Mouse (Mus musculus) CH12F3 (cell line): ENCODE data around the gene Syce3.

Experiments
- in situ Hi-C: fragments of 300-500 bp; cut with MboI; formaldehyde crosslinking; loops from 2 replicates; pipeline ENCODE4 v1.14.3; 2020; ENCODE audit warnings: low sequenced_read_pairs

The Syce3 gene

DNA sequence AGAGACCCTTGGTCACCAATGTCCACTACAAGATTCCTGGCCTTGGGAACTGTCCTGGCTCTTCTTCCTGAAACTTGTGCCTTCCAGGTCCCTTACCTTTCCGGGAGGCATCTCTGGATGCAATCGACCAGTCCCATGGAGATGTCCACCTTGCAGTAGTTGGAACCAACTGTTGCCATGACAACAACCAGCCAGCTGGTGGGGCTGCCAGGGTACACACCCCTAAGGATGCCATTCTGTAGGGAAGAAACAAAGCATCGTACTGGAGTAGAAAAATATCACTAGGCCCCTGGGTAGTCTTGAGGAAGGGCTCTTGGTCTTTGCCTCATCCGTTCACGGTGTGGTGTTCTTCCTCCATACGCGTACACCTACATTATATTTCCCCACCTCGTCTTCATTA, 14.3 kb upstream of the Syce3 start:
- in situ Hi-C loops, result no loop called here

DNA sequence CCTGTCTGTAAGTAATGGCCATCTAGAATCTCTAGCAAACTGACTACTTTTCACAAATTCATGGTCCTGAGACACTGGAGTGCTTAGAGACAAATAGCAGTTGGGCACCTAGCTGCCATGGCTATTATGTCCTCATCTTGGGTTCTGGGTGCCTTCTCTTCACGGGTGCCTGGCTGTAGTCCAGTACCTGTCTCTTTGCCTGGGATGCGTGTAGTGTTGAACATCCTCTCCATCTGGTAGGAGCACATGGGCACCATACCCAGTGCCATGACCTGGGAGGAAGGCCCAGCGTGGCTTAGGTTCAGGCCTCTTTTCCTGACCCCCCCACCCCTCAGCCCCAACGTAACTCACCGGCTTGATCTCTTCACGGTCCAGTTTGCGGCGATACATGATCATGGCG, 11.6 kb upstream of the Syce3 start:
- in situ Hi-C loops, result no loop called here

DNA sequence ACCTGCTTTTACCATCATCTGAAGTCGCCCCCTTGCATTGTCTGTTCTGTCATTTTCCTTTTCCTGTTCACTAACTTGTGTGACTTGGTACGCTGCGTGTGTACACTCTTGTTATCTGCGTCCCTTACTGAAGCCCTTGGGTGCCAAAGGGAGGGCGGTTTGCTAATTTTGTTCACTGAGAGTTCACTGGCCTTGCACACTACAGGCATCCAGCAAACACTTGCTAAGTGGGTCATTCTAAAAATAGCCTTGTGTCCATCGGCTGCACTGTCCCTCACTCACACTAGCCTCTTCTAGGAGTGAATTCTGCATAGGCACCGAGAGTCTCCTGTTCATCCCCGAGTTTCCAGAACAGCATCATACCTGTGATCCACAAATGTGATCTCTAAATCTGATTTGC, 5.0 kb upstream of the Syce3 start:
- in situ Hi-C loops, result no loop called here

DNA sequence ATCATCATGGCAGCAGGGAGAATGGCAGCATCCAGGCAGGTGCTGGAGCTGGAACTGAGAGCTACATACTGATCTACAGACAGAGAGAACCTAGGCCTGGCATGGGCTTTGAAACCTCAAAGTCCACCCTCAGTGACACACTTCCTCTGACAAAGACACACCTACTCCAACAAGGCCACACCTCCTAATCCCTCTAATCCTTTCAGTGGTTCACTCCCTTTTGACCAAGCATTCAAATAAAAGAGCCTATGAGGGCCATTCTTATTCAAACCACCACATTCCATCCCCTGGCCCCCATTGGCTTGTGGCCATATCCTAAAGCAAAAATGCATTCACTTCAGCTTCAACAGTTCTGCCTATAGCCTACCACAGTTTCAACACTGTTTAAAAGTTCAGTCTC, 3.6 kb downstream of the Syce3 start:
- in situ Hi-C loops, result no loop called here

DNA sequence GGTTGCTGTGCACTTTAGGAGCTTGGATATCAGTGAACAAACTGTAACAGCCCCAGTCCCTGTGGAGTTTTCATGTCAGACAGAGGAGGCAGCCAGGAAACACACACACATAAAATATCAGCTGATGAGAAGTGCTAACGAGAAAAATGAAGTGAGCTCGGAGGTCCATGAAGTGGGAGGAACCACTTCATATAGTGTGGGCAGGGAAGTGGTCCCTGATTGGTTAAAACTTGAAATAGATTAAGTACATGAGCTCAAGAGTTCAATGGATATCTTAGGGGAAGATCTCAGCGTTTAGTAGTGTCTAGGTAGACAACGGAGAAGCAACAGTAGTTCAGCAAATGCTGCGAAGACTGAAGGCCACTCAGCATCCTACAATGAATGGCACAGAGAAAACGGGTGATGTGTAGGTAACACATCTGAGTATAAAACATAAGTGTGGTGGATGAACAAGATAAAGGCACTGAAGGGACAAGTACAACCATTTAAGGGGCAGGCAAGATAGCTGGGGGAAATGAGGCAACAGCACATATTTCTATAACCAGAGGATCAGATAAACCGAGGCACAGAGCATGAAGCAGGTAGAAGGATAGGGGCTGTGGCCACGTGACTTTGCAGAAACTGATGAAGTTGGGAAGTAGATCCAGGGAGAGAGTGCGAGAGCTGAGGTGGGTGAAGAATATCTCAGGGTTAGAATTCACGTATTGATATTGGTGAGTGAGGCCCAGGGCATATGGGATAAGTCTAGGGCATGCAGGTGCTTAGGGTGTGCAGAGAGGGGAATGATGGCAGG, 5.3 kb downstream of the Syce3 start:
- in situ Hi-C loops, result no loop called here

DNA sequence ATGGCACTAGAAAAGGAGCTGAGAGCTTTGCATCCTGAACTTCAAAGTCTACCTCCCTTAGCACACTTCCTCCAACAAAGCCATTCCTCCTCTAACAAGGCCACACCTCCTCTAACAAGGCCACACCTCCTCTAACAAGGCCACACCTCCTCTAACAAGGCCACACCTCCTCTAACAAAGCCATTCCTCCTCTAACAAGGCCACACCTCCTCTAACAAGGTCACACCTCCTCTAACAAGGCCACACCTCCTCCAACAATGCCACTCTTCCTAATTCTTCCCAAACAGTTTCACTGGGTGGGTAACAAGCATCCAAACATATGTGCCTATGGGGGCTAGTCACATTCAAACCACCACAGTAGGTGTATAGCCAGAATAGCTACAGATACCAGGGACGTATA, 7.8 kb downstream of the Syce3 start:
- in situ Hi-C loops, result no loop called here

DNA sequence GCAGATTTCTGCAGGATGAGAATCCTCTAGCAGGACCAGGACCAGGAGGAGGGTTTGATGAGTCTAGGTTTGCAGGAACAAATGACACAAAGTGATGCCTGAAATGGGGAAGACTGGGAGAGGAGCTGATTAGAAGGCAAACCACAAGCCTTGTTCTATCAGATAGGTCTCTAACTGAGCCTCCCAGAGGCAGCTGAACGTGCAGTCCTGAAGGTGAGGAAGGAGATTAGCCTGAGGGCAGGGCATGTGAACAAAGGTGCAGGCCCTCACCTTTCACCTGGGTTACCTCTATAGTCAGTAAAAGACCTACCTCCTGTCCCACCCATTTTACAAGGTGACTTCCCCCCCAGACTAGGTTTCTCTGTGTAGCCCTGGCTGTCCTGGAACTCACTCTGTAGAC, 10.6 kb downstream of the Syce3 start:
- in situ Hi-C loops, result no loop called here

DNA sequence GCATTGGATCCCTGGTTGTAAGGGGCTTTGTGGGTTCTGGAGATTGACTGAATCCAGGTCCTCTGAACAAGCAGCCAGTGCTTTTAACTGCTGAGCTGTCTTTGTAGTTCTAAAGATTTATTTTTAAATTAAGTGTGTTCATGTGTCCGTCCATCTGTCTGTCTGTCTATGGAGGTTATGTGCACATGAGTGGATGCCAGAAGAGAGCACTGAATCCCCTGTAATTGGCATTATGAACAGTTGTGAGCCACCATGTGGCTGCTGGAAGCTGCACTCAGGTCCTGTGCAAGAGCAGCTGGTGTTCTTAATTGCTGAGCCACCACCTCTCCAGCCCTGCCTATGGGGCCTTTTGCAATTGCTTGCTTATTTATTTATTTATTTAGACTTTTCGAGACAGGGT, 12.2 kb downstream of the Syce3 start:
- in situ Hi-C loops, result no loop called here

DNA sequence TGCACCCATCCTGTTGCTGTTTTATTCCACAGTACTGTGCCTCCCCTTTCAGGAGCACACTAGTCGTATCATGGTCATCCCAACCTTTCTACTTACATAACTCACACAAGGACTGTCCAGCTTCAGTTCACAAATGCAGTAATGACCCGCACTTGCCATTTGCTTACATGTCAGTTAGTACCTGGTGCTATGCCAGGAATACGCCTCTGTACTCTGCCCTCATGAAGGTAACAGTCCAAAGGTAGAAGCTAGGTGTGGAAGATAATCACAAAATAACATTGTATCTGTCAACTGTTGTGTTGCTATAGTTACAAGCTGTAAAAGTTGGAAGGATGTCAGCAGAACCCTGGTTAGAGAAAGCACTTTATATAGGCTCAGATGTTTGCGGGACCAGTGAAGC, 13.4 kb downstream of the Syce3 start:
- in situ Hi-C loops, result no loop called here

DNA sequence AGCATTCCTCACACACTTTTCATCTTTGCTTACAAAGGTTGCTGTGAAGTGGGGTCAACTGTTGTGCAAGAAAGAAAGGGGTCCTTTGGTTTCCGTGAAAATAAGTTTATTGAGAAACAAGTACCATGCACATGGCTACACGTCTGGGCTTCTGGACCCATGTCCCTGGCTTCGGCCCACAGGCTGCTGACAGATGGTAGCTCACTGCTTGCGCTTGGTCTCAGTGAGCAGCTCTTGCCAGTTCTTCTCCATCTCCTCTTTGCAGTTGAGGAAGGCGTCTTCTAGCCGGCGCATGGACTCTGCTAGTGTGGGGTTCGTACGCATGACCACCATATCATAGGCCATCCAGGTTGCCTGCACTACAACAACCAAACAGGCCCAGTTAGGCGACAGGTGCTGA, 20.2 kb downstream of the Syce3 start:
- in situ Hi-C loops, result no loop called here

DNA sequence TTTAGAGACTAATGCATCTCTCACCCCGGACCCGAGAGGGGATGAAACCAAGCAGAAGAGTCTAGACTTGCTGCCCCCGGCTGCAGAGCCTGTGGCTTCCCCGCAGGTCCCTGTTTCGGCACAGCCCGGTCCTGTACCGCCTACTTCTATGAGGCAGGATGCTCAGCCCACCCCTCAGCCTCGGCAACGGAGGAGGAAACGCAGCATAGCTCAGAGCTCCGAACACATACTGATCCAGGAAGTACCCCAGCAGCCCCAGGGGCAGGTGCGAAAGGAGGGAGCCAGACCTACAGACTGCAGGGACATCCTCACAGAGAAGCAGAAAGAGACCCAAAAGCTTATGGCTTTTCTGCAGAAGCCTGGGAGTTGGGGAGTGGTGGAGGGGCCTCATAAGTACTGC, 23.2 kb downstream of the Syce3 start:
- in situ Hi-C loops, result no loop called here

DNA sequence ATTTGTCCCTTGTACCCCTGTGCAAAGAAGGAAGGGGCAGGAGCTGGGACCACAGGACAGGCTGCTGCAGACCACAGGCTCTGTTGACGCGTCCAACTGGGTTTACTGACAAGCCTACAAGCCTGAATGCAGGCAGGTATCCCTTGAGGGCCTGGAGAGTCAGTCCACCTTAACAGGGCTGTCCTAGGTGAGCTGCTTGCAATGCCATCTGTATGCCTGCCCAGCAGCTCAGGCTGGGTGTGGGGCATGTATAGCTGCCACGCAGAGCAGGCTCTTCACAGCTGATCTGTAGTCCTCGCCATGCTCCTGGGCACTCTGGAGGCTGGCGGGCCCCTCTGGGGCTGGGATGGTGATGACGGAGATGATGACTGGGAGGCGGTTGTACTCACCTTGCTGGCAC, 25.7 kb downstream of the Syce3 start, which contains the start of gene Klhdc7b:
Gene Klhdc7b, plus strand, starts transcription at position 301 of the 400 bp plus-strand sequence.
- in situ Hi-C loops, result no loop called here

DNA sequence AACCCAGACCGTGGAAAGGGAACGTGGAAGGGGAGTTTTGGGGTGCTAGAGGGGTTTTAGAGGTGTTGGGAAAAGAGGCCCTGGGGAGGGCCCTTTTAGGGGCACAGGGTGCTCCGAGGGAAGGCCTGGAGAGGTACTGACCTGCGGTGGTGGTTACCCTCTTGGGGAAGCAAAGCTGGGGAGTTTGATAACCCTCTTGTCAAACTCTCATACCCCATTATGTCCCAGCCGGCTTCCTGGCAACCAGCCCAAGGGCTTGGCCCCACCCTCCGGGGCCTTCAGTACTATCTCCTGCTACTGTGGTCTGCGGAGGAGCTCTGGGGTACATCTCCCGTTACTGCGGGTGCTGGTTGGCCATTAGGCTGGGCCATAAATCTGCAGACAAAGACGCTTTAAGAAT, 30.9 kb downstream of the Syce3 start:
- in situ Hi-C loops, result no loop called here

DNA sequence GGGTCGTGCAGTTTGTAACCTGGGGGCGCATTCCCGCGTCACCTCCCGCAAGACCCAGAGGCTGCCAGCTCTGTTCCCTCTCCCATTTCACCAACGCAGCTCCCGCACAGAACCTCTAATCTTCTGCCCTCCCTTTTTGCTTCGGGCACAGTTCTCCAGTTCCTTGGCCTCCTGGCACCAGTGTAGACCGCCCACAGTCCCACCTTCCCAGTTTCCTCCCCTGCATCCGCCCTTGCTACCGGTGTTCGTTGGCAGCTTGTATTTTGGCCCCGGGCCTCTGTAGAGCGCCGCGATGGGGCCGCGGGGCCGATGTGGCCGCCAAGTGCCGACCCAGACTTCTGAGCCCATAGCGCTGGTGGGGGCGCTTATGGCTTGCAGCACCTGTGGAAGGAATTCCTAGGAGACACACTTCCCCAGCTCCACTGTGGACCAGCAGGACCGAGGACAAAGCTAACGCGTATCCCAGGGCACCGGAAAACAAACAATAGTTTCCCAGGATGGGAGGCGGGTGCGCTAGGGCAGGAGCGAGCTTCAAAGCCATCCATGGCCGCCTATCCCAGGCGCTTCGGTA, 31.4 kb downstream of the Syce3 start, which contains the start of gene Odf3b:
Gene Odf3b, minus strand, starts transcription at position 452 of the 571 bp plus-strand sequence.
- in situ Hi-C loops, result no loop called here

DNA sequence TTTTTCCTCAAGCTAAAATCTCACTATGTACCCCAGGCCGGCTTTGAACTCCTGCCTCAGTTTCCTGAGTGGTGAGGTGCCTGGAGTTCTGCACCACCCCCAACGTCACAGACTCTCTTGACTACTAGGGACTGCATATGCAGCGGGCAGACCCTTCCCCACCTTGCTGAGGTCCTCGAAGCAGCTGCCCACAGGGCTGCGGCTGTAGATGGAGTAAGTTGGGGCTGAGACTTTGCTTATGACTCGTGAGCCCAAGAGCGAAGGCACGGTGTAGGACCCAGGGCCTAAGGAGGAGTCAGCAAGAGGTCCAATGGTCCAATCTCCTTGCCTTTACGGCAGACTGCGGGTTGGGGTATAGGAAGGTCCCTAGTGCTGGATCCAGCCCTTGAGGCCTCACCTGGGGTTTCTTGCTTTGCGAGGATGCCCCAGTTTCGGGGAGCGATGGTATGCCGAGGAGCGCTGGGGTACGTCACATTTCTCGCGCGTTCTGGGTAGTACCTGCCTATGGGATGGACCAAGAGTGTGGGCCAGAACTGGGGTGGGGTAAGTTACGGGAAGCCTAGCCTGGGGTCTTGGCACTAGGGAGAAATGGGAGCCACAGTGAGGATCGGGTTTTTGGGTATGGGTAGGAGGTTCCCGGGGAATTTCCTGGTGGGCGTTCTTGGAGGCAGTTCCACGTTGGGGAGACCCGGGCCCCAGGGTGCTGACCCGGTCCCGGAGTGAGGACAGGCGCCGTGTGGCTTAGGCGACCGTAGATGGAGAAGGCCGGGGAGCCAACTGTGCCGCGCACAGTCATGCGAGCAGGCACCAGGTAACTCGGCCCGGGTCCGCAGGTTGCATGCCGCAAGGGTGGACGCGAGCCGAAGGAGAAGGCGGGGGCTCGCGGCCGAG, 32.1 kb downstream of the Syce3 start:
- in situ Hi-C loops, result no loop called here

DNA sequence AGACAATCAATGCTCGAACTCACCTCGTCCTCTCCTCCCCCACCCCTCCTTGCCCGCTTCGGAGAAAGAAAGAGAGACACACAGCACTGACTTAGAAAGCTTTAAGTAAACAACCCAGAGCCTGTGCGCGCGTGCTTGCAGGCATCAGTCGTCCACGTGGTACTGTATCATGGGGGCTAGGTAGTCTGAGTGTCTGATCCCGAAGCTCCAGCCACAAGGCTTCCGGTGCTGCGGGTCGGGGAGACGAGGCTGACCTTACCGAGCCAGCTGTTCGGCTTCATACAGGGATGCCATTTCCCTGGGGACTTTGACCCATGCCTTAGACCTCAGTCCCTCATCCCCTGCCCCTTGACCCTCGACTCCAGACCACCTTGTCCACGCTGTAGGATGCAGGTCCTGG, 32.9 kb downstream of the Syce3 start:
- in situ Hi-C loops, result no loop called here

DNA sequence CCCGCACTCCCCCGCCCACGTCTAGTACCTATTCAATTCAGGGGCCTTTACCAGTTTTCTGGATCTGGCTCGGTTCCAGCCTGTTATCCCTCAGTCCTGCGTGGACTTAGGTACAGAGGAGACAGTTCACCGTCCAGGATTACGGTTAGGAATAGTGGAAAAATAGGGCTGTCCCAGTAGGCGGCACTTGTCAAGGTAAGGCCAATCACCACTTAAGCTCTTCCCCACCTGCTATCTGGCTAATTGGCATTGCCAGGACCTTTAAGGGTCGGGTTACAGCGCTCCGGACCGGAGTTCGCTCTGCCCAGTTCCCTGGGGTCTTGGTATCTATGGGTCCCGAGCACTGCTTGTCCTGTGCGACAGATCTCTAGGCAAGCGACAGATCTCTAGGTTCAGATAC, 33.3 kb downstream of the Syce3 start, which contains the start of gene Tymp:
Gene Tymp, minus strand, starts transcription at position 83 of the 400 bp plus-strand sequence.
- in situ Hi-C loops, result no loop called here

DNA sequence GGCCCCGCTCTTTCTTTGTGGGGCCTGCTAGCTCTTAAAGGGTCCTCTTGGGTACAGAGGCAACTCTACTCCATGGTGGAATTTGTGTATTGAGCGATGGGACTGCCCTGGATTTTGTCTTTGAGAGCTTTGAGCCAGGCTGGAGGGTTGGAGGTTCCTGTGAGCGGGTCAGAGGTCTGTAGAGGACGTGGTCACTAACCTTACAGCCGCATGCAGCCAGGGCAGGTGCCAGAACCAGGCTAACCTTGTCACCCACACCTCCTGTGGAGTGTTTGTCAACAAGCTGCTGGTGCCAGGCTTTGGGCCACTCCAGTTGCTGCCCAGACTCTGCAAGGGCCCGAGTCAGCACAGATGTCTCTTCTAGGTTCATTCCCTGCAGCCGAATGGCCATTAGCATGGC, 34.3 kb downstream of the Syce3 start:
- in situ Hi-C loops, result no loop called here

DNA sequence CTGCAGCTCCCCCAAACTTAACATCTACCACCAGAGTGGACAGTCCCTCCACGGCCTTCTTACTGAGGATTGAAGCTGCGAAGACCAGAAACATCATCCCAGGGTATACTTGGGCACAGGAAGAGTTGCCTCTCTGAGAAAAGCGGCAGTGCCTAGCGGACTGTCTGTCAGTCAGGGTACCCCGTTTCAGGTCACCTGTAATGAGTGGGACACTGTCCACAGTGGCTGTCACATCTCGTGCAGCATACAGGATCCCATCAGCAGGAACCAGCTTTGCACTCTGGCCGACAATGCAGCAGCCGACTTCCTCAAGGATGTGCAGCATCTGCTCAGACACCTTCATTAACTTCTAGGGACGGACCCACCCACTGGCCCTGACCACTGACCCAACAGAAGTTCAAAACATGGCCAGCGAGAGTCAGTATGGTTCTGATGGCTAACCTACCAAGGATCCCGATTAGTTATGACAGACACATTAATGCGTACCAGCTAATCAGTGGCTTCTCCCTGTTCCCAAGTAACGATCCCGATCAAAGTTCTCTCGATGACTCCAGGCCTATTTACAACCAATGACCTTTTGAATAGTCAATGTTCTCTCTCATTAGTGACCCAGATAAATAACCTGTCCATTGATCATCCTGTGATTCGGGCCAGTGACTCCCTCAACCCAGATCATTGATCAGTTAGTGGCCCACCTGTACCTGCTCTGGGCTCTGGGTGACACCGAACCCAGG, 35.3 kb downstream of the Syce3 start:
- in situ Hi-C loops, result no loop called here

DNA sequence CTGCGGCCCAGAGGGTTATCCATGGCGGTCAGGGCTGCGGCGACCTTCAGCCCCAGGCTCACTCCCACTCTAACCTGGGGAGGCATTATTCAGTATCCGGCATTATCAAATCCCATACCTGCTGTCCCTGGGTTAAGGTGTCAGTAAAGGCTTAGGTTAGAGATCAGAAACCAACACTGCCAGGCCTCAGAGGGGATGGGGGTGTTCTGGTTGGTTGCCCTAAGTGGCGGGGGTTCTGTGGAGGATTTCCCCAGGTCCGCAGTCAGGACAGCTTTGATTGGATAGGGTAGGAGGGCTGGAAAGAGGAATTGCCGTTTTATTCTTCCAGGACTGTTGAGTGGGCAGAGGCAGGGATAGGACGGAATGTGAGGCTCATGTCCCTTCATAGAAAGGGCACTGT, 36.0 kb downstream of the Syce3 start:
- in situ Hi-C loops, result no loop called here

DNA sequence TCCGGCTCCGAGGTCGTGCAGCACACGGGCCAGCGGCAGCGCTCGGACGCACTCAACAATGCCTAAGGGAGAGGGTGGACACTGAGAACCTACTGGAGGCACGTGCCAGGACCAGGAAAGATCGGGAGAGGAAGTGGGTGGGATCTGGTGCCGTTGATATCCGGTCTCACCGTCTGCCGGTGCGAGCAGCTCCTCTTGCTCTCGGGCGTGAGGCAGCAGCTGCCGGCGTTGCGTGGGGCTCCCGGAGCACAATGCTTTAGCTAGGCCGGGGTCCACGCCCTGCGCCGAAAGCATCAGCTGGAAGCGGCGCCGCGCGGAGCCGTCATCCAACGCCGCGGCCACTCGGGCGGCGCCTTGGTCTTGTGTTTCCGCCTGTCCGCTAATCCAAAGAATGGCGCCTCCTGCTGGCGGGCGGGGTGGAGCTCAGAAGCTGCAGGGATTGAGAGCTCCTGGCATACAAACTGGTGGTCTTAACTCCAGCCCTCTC, 36.5 kb downstream of the Syce3 start, which contains the start of gene Sco2:
Gene Sco2, minus strand, starts transcription at position 85 of the 487 bp plus-strand sequence.
- in situ Hi-C loops, result no loop called here
